Mouse (Mus musculus): ENCODE measurements around the gene Rhbdd1.

GRCm38 (mm10) chr1:82328033-82328775 lies 12.0 kb downstream of the Rhbdd1 start:
- TF ChIP-seq POLR2A (IDR thresholded peaks at IDR 0.05; ENCODE audit: insufficient read depth, low read depth, low read length) (no peak), CTCF (IDR thresholded peaks at IDR 0.05; ENCODE audit: insufficient read depth, low read depth, low read length) (no peak)
